Mouse (Mus musculus) liver, embryonic 11.5 days (tissue): Measurements from ENCODE around the gene Fos. TPM values are rescaled to one million over a fixed set of nuclear protein-coding genes. Genes with fewer than 3 reads are reported as not detected.

Source experiments
- ATAC-seq: fragments of 200-750 bp; cut with Nextera tagmentation; replicated peaks from 2 replicates; pipeline ENCODE4 v1.8.0; 2017; ENCODE audit warnings: moderate number of reproducible peaks, mild to moderate bottlenecking, moderate TSS enrichment, moderate library complexity; ENCODE audit not compliant: low FRiP score
- DNase-seq: peaks from one replicate; pipeline ENCODE4 v3.0.0-alpha.2; 2017; ENCODE audit warnings: low spot score
- H3K27ac ChIP-seq: fragments of 300-500 bp; sonication (generic); 2 replicates; pipeline ENCODE4 v1.5.1; 2014; ENCODE audit warnings: mild to moderate bottlenecking, low read depth, low read length, control low read depth
- H3K27me3 ChIP-seq: fragments of 300-500 bp; sonication (generic); replicated peaks from 2 replicates; pipeline ENCODE4 v1.6.1; 2014; ENCODE audit warnings: low read length, mixed read lengths; ENCODE audit not compliant: control insufficient read depth, insufficient read depth
- H3K36me3 ChIP-seq: fragments of 300-500 bp; sonication (generic); 2 replicates; pipeline ENCODE4 v1.6.1; 2014; ENCODE audit warnings: mild to moderate bottlenecking, low read length, moderate library complexity, mixed read lengths; ENCODE audit not compliant: control insufficient read depth, insufficient read depth
- H3K4me1 ChIP-seq: fragments of 300-500 bp; sonication (generic); replicated peaks from 2 replicates; pipeline ENCODE4 v1.6.1; 2014; ENCODE audit warnings: low read length, mixed read lengths; ENCODE audit not compliant: control insufficient read depth, insufficient read depth
- H3K4me2 ChIP-seq: fragments of 300-500 bp; sonication (generic); 2 replicates; pipeline ENCODE4 v1.6.1; 2014; ENCODE audit warnings: mild to moderate bottlenecking, control low read depth, moderate library complexity
- H3K4me3 ChIP-seq: fragments of 300-500 bp; sonication (generic); 2 replicates; pipeline ENCODE4 v1.5.1; 2014; ENCODE audit warnings: low read depth, low read length, control low read depth
- H3K9ac ChIP-seq: fragments of 300-500 bp; sonication (generic); 2 replicates; pipeline ENCODE4 v1.6.1; 2014; ENCODE audit warnings: low read depth, low read length, control low read depth
- H3K9me3 ChIP-seq: fragments of 300-500 bp; sonication (generic); 2 replicates; pipeline ENCODE4 v1.6.1; 2016; ENCODE audit warnings: low read length, inconsistent platforms, mixed read lengths; ENCODE audit not compliant: control insufficient read depth
- WGBS: fragments of 180-500 bp; shearing (Covaris S2); extraction: QIAGEN DNeasy Blood & Tissue Kit; methylation state at CpG from one replicate; pipeline ENCODE4 v1.1.7; 2014; 5-methylcytosine and 5-hydroxymethylcytosine counted together
- polyA plus RNA-seq: library from polyadenylated mRNA; unstranded; fragments of >200 nt; fragmentation: Nextera tagmentation; extraction: Ambion mirVana; gene quantifications from 2 replicates; pipeline ENCODE4 v1.2.1, GENCODE M21; 2014

The Fos gene
- polyA plus RNA-seq, 1 experiment from 2014 or later = 1.6 TPM

GRCm38 (mm10) chr12:85436021-85436621 lies 37.6 kb upstream of the Fos start:
- ATAC-seq (no peak), DNase-seq (no peak)
- H3K9me3 ChIP-seq = no peaks in the 10 kb centered on the region
- H3K4me2 ChIP-seq = no peak overlapping the region
- 71% methylated on average over 10 of the region's 10 CpGs for WGBS
- H3K27me3 ChIP-seq = no peaks in the 10 kb centered on the region
- peaks cover 3% of the 10 kb centered on the region; the same call in 1 of the 2 replicates for H3K4me1 ChIP-seq
- no peak overlapping the region for H3K4me3 ChIP-seq
- H3K27ac ChIP-seq = no peak overlapping the region
- no peak overlapping the region for H3K9ac ChIP-seq
- no peaks in the 10 kb centered on the region for H3K36me3 ChIP-seq

DNA sequence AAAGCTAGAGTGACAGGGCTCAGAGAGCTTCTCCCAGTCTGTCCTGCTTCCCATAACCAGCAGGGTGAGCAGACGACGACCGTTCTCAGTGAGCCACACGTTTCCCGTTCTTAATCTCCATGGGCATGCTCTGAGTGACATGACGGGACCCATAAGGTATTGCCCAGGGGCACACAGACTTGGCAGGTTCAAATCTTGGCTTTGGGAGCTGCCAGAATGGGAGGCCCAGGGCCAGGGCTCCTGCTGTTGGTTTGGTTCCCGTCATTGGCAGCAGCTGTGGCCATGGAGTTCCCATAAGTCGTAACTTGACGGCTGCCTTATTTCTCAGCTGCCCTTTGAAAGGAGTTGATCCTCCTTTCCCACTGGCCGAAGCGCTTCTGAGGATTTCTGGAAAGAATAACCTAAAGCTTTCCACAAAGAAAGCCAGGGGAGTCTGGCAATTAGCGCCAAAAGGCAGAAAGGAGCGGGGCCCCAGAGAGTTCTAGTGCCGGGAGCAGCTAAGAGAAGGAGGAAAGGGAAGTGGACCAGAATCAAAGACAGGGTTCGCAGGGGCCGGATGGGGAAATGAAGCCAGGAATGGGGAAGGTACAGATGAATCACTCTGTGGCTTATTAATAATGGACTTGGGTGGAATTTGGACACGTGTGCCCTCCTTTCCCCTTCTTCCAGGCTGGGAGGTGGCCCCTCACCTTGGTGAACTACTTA lies 36.4 kb upstream of the Fos start:
- Histone ChIP-seq H3K9ac (no peak overlapping the region), H3K27ac (no peak overlapping the region), H3K36me3 (no peaks in the 10 kb centered on the region), H3K4me3 (no peak overlapping the region), H3K27me3 (no peaks in the 10 kb centered on the region), H3K4me1 (peaks cover 3% of the 10 kb centered on the region; the same call in 1 of the 2 replicates), H3K4me2 (no peak overlapping the region), H3K9me3 (no peaks in the 10 kb centered on the region)
- 61% methylated on average over 17 of the region's 17 CpGs for WGBS
- DNase-seq = no peak
- no peak for ATAC-seq

- peaks cover 4% of the 10 kb centered on the region; the same call in 1 of the 2 replicates for H3K4me1 ChIP-seq
- H3K4me3 ChIP-seq = no peak overlapping the region
- no peak for ATAC-seq
- DNase-seq = no peak
- H3K36me3 ChIP-seq = no peaks in the 10 kb centered on the region
- no peak overlapping the region for H3K27ac ChIP-seq
- 90% methylated on average over 1 of the region's 1 CpGs for WGBS
- no peaks in the 10 kb centered on the region for H3K27me3 ChIP-seq
- H3K9ac ChIP-seq = no peak overlapping the region
- H3K9me3 ChIP-seq = no peaks in the 10 kb centered on the region
- H3K4me2 ChIP-seq = no peak overlapping the region
Measured at GRCm38 (mm10) chr12:85443456-85443855, 30.2 kb upstream of the Fos start.

- H3K9me3 ChIP-seq = no peaks in the 10 kb centered on the region
- no peak overlapping the region for H3K9ac ChIP-seq
- H3K27ac ChIP-seq = no peak overlapping the region
- H3K36me3 ChIP-seq = no peaks in the 10 kb centered on the region
- H3K4me3 ChIP-seq = no peak overlapping the region
- H3K4me2 ChIP-seq = peak overlapping the region; percentile 31
- ATAC-seq (no peak), DNase-seq (no peak)
- no peaks in the 10 kb centered on the region for H3K27me3 ChIP-seq
- peaks cover 4% of the 10 kb centered on the region; the same call in 1 of the 2 replicates for H3K4me1 ChIP-seq
- WGBS = 24% methylated on average over 6 of the region's 6 CpGs
Measured at GRCm38 (mm10) chr12:85444646-85445045, 29.0 kb upstream of the Fos start.

GRCm38 (mm10) chr12:85447009-85447408 lies 26.7 kb upstream of the Fos start:
- no peak overlapping the region for H3K4me2 ChIP-seq
- no peak overlapping the region for H3K27ac ChIP-seq
- WGBS = 83% methylated on average over 6 of the region's 6 CpGs
- ATAC-seq (no peak), DNase-seq (no peak)
- no peak overlapping the region for H3K4me3 ChIP-seq
- no peaks in the 10 kb centered on the region for H3K27me3 ChIP-seq
- H3K36me3 ChIP-seq = no peaks in the 10 kb centered on the region
- H3K9me3 ChIP-seq = no peaks in the 10 kb centered on the region
- no peak overlapping the region for H3K9ac ChIP-seq
- H3K4me1 ChIP-seq = peaks cover 8% of the 10 kb centered on the region

GRCm38 (mm10) chr12:85447490-85447889 lies 26.2 kb upstream of the Fos start:
- no peak overlapping the region for H3K27ac ChIP-seq
- H3K27me3 ChIP-seq = no peaks in the 10 kb centered on the region
- H3K4me2 ChIP-seq = no peak overlapping the region
- no peak overlapping the region for H3K9ac ChIP-seq
- H3K9me3 ChIP-seq = no peaks in the 10 kb centered on the region
- ATAC-seq = no peak
- no peak for DNase-seq
- WGBS = 66% methylated on average over 4 of the region's 4 CpGs
- H3K36me3 ChIP-seq = no peaks in the 10 kb centered on the region
- no peak overlapping the region for H3K4me3 ChIP-seq
- H3K4me1 ChIP-seq = peaks cover 12% of the 10 kb centered on the region

DNA sequence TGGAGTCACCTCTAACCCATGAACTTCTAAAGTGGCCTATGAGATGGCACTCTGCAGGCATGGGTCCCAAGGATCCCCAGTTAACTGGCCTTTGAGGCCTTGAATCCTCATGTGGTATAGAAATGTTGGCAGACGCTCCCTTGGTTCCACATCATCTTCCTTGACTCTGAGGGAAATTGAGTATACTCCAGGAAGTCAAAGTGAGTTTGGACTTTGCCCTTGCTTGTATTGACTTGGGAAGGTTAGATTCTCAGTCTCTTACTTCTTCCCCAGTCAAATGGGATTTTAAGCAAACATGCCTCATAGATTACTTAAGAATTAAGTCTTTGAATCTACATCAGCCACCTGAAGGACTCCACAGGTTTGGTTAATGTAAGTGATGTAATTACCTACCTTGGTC lies 24.2 kb upstream of the Fos start:
- no peak overlapping the region for H3K4me3 ChIP-seq

GRCm38 (mm10) chr12:85451693-85452491 lies 21.8 kb upstream of the Fos start:
- ATAC-seq = no peak
- no peak for DNase-seq
- no peak overlapping the region for H3K27ac ChIP-seq
- H3K36me3 ChIP-seq = no peaks in the 10 kb centered on the region
- no peaks in the 10 kb centered on the region for H3K27me3 ChIP-seq
- H3K4me2 ChIP-seq = peak overlapping the region; percentile 36
- no peaks in the 10 kb centered on the region for H3K9me3 ChIP-seq
- no peak overlapping the region for H3K4me3 ChIP-seq
- no peak overlapping the region for H3K9ac ChIP-seq
- H3K4me1 ChIP-seq = peaks cover 16% of the 10 kb centered on the region
- 36% methylated on average over 22 of the region's 22 CpGs for WGBS

More for the DNA sequence above, 24.2 kb upstream of the Fos start:
- H3K4me1 ChIP-seq = peaks cover 8% of the 10 kb centered on the region
- WGBS = 94% methylated on average over 1 of the region's 1 CpGs
- no peak for ATAC-seq
- no peak overlapping the region for H3K27ac ChIP-seq
- no peak overlapping the region for H3K4me2 ChIP-seq
- no peaks in the 10 kb centered on the region for H3K9me3 ChIP-seq
- H3K9ac ChIP-seq = no peak overlapping the region
- no peaks in the 10 kb centered on the region for H3K36me3 ChIP-seq
- no peak for DNase-seq
- no peaks in the 10 kb centered on the region for H3K27me3 ChIP-seq
